Mouse (Mus musculus) MEL (cell line): ENCODE data around the gene Cx3cr1.

Source experiments
- CTCF ChIP-seq, 3 experiments: IDR thresholded peaks in 2 of 3; conservative IDR thresholded peaks in 1 of 3; 2 replicates each; pipeline ENCODE4 v1.5.1; 2011 to 2012; ENCODE audit warnings: low read length in 3 of 3, low read depth in 2 of 3, mild to moderate bottlenecking in 2 of 3, improper control_type of control experiment in 1 of 3, inconsistent platforms in 1 of 3, mixed read lengths in 1 of 3, moderate library complexity in 1 of 3; ENCODE audit not compliant: control insufficient read depth in 1 of 3, insufficient read depth in 1 of 3, poor library complexity in 1 of 3, severe bottlenecking in 1 of 3
- ELF1 ChIP-seq: IDR thresholded peaks from 2 replicates; pipeline ENCODE4 v1.6.1; 2014; ENCODE audit warnings: low read depth, mild to moderate bottlenecking, inconsistent platforms, low read length, improper control_type of control experiment, moderate library complexity
- GABPA ChIP-seq: IDR thresholded peaks from 2 replicates; pipeline ENCODE4 v1.6.1; 2012; ENCODE audit warnings: low read depth, mild to moderate bottlenecking, inconsistent platforms, low read length, improper control_type of control experiment, moderate library complexity
- MAX ChIP-seq: IDR thresholded peaks from 2 replicates; pipeline ENCODE4 v1.6.1; 2011; ENCODE audit warnings: low read length, improper control_type of control experiment
- MYB ChIP-seq: IDR thresholded peaks from 2 replicates; pipeline ENCODE4 v1.6.1; 2011; ENCODE audit warnings: mild to moderate bottlenecking, low read depth, low read length, improper control_type of control experiment
- POLR2A ChIP-seq, 2 experiments: IDR thresholded peaks; 2 replicates each; pipeline ENCODE4 v1.6.1; 2011 to 2012; ENCODE audit warnings: low read length in 2 of 2, mild to moderate bottlenecking in 2 of 2, control low read depth in 1 of 2, improper control_type of control experiment in 1 of 2, low read depth in 1 of 2, moderate library complexity in 1 of 2; ENCODE audit not compliant: control insufficient read depth in 1 of 2, insufficient read depth in 1 of 2, poor library complexity in 1 of 2
- ZC3H11A ChIP-seq: IDR thresholded peaks from 2 replicates; pipeline ENCODE4 v1.6.1; 2012; ENCODE audit warnings: low read depth, mild to moderate bottlenecking, inconsistent platforms, low read length, improper control_type of control experiment

GRCm38 (mm10) chr9:120021164-120021563, 48.5 kb downstream of the Cx3cr1 start:
- no peak for TF ChIP-seq ELF1
- no peak for TF ChIP-seq MAX
- TF ChIP-seq ZC3H11A, result no peak
- no peak for TF ChIP-seq GABPA
- no peak for TF ChIP-seq POLR2A (IDR thresholded peaks at IDR 0.05; ENCODE audit: control insufficient read depth in 1 of 2, insufficient read depth in 1 of 2, low read depth in 1 of 2, low read length in 2 of 2, poor library complexity in 1 of 2)
- TF ChIP-seq MYB, result no peak
- TF ChIP-seq CTCF (IDR thresholded peaks at IDR 0.05 in 2 of 3, conservative IDR thresholded peaks at IDR 0.05 in 1 of 3; ENCODE audit: control insufficient read depth in 1 of 3, insufficient read depth in 1 of 3, low read depth in 2 of 3, low read length in 3 of 3, poor library complexity in 1 of 3, severe bottlenecking in 1 of 3), result no peak
